Mouse (Mus musculus): ENCODE results near the gene Hacd2. TPM values are rescaled to one million over a fixed set of nuclear protein-coding genes. Genes with fewer than 3 reads are reported as not detected.

Hacd2 gene
- polyA plus RNA-seq (2016; fragmentation: Nextera tagmentation; extraction: Ambion mirVana) = 67.0 and 73.4 TPM in 2 replicates

DNA sequence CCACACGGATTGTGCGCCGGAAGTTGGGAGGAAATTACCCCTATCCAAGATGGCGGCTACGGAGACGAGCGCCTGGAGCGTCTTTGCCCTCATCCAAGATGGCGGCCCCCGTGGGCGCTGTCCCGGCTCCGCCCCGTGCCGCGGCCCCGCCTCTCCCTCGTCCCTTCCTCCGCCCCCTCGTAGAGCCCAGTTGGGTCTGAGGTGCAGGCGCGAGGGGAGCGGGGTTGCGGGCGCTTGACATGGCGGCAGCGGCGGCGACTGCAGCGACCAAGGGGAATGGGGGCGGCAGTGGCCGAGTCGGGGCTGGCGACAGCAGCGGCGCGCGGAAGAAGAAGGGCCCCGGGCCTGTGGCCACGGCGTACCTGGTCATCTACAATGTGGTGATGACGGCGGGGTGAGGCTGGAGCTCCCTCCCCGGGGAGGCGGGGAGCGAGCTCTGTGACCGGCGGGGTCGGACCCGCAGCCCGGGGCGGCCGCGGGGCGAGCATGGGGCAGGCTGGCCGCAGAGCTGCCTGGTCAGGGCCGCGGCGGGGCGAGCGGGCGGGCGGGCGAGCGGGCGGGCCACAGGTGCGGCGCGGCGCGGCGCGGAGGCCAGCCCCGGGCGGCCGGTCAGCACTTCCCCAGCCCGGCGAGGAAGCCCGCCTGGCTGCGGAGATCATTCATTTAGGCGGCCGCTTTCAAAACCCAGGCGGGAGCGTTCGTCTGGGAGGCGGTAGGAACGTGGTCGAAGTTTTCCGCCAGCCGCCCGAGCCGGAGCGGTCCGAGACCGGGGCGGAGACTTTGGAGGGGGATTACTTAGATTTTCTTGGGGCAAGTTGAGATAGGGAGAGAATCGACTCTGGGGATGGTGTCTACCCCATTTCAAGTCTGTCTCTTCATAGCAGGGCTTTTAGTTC, at the start of gene Hacd2:
TSS of gene Hacd2 (plus strand) at position 187 of the 896 bp plus-strand sequence.
- Histone ChIP-seq H3K27me3 (ENCODE audit: low read depth, poor library complexity, severe bottlenecking) (peaks cover 18% of the 10 kb centered on the region), H3K36me3 (peaks cover 25% of the 10 kb centered on the region), H3K9me3 (replicated peaks) (no peaks in the 10 kb centered on the region), H3K4me3 (peak within 1 kb of the TSS; percentile 87), H3K27ac (peak within 1 kb of the TSS; percentile 93), H3K4me1 (no peaks in the 10 kb centered on the region)
- under 1% methylated on average over 97 of the region's 97 CpGs for WGBS
- DNase-seq (ENCODE audit: low spot score) = peak; percentile 97

DNA sequence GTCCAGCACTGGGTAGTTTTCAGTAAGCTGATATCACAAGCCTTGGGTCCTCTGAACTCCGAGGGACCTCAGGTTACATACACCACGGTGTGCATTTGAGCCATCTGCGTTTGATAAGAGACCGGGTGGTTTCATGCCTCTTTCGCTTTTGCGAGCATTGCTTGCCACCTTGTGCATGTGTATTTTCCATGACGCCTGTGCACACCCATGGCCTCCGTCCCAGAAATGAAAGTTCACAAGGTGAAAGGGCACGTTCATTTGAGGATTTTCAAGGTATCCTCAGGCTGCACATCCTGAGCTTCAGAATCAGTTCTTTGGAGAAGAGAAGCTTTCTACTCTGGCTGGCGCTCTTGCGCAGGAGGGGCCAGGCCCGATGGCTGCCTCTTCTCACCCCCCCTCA, 49.8 kb upstream of the Hacd2 start:
- no peaks in the 10 kb centered on the region for H3K27me3 ChIP-seq (ENCODE audit: low read depth, poor library complexity, severe bottlenecking)
- no peaks in the 10 kb centered on the region for H3K9me3 ChIP-seq (replicated peaks)
- peaks cover 6% of the 10 kb centered on the region for H3K4me1 ChIP-seq
- no peaks in the 10 kb centered on the region for H3K36me3 ChIP-seq
- H3K4me3 ChIP-seq = no peak overlapping the region
- no peak for DNase-seq (ENCODE audit: low spot score)
- WGBS = 68% methylated on average over 12 of the region's 12 CpGs
- no peak overlapping the region for H3K27ac ChIP-seq

DNA sequence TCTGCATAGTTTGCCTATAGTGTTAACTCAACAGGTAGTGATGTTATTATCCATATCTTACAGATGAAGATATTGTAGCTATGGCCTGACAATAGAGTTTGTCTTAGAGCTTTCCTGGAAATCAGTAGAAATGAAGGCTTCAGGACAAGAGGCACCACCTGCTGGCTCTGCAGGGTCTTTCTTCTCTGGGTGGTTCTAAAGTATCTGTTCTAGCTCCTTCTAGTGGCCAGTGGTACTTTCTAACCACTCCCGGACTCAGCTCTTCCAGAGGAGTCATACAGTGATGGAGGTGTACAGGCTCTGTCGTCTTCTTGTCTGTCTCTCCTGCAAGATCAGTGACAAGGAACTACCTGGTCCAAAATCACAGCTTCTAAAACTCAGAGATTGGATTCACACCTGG, 46.7 kb upstream of the Hacd2 start:
- DNase-seq (ENCODE audit: low spot score) = no peak
- Histone ChIP-seq H3K27ac (no peak overlapping the region), H3K36me3 (no peaks in the 10 kb centered on the region), H3K9me3 (replicated peaks) (no peaks in the 10 kb centered on the region), H3K4me1 (peaks cover 6% of the 10 kb centered on the region), H3K4me3 (no peak overlapping the region), H3K27me3 (ENCODE audit: low read depth, poor library complexity, severe bottlenecking) (no peaks in the 10 kb centered on the region)
- WGBS = 60% methylated on average over 2 of the region's 2 CpGs

DNA sequence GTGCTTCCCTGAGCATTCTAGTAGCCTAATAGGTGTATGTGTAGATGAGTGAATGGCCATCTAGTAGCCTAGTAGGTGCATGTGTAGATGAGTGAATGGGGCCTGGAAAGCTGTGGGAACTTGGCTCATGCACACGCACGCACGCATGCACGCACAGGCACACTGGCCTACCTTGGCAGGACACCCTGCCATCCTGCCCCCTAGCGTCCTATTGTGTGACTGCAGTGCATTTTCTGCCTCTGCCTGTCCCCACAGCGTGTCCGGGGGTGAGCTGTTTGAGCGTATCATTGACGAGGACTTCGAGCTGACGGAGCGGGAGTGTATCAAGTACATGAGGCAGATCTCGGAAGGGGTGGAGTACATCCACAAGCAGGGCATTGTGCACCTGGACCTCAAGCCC, 45.6 kb upstream of the Hacd2 start:
- Histone ChIP-seq H3K4me3 (no peak overlapping the region), H3K27me3 (ENCODE audit: low read depth, poor library complexity, severe bottlenecking) (no peaks in the 10 kb centered on the region), H3K36me3 (no peaks in the 10 kb centered on the region), H3K4me1 (peaks cover 6% of the 10 kb centered on the region), H3K27ac (no peak overlapping the region), H3K9me3 (replicated peaks) (no peaks in the 10 kb centered on the region)
- DNase-seq (ENCODE audit: low spot score) = no peak
- WGBS = 85% methylated on average over 13 of the region's 13 CpGs

DNA sequence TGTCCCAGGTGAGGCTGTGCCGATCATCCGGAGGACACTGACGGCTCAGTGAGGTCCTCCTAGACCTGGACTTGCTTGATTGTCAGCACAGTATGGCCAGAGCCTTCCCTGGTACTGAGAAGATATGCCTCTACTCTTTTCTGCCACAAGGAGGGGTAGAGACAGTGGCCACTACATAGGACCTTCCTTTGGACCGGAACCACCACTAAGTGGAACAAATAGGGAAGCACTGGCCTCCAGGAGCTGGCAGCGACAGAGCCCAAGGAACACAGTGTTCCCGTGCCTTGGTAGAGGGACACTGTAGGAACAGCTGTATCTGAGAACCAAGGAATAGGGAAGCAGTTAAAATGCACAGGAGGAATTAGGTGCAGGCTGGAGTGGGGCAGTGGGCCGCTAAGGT, 44.2 kb upstream of the Hacd2 start:
- no peaks in the 10 kb centered on the region for H3K27me3 ChIP-seq (ENCODE audit: low read depth, poor library complexity, severe bottlenecking)
- WGBS = 89% methylated on average over 7 of the region's 7 CpGs
- no peaks in the 10 kb centered on the region for H3K36me3 ChIP-seq
- no peak for DNase-seq (ENCODE audit: low spot score)
- no peak overlapping the region for H3K4me3 ChIP-seq
- 0 out of 2 replicates have a peak, but pooled peaks cover 2% of the 10 kb centered on the region for H3K4me1 ChIP-seq
- H3K9me3 ChIP-seq (replicated peaks) = no peaks in the 10 kb centered on the region
- no peak overlapping the region for H3K27ac ChIP-seq

DNA sequence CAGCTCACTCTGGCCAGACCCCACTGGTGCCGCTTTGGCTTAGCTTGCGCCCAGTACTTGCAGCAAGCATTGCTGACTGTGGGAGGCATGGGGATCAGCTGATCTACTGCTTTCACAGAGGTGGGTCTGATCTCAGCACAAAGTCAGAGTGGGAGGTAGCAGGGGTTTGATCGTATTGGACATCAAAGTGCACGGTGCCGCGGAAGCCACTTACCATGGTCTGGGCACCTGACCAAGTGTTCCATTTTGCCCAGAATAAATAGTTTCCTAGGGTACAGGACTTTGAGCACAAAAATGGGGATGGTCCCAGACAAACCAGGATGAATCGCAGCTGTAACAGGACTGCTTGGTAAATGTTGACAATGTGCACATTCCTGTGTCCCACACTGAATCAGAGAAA, 41.2 kb upstream of the Hacd2 start:
- 93% methylated on average over 7 of the region's 7 CpGs for WGBS
- no peak for DNase-seq (ENCODE audit: low spot score)
- Histone ChIP-seq H3K9me3 (replicated peaks) (no peaks in the 10 kb centered on the region), H3K27ac (no peak overlapping the region), H3K4me1 (peaks cover 11% of the 10 kb centered on the region), H3K27me3 (ENCODE audit: low read depth, poor library complexity, severe bottlenecking) (no peaks in the 10 kb centered on the region), H3K36me3 (no peaks in the 10 kb centered on the region), H3K4me3 (no peak overlapping the region)

DNA sequence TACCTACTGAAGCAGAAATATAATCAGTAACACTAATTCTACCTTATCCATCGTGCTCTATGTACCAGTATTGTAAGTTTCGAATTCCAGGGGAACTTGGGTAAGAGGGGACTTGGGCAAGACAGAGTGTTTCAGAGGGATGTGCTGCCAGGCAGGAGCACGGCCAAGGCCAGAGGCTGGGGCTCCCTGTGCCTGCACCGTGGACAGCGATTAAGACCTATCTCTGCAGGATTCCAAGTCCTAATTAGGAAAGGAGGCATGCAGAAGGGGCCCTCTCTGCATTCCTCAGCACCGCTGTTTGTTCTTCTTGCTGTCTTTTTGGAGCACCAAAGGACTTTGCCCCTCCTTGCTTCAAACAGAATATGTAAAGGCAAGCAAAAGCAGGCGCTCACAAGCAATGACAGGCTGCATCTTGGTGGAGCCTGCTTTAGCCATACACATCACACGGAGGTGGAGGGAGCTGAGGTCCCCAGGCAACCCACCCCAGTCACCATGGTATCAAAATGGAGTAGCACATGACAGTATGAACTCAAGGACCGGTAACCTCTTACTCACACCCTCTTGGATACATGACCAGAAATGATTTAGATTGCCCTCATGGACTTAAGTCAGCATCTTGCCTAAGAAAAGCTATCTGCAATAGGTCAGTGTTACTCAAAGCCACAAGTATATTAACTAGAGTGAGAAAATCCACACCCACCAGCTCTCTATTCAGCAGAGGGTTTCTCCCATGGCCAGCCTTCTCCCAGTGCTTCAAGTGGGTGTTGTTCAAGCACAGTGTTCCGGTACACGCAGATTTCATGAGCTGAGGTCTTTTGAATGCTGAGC, 37.8 kb upstream of the Hacd2 start:
- H3K36me3 ChIP-seq = no peaks in the 10 kb centered on the region

DNA sequence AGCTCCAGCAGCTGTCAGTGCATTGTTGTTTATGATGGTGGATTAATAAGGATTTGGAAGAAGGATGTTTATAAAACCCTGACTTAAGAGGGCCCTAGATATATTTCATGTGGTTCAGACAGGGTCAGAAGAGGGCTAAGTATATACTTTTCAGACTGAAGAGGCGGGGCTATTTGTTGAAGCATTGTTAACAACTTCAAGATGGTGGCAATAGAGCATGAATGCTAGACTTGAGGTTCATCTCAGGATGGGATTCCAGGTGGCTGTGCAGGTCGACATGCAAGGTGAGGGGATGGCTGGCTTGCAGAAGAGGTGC, 37.2 kb upstream of the Hacd2 start:
- 83% methylated on average over 2 of the region's 2 CpGs for WGBS
- no peak for DNase-seq (ENCODE audit: low spot score)
- no peaks in the 10 kb centered on the region for H3K36me3 ChIP-seq
- no peak overlapping the region for H3K27ac ChIP-seq
- no peaks in the 10 kb centered on the region for H3K27me3 ChIP-seq (ENCODE audit: low read depth, poor library complexity, severe bottlenecking)
- H3K9me3 ChIP-seq (replicated peaks) = no peaks in the 10 kb centered on the region
- H3K4me3 ChIP-seq = no peak overlapping the region
- peaks cover 17% of the 10 kb centered on the region for H3K4me1 ChIP-seq

More for the DNA sequence above, 37.8 kb upstream of the Hacd2 start:
- H3K9me3 ChIP-seq (replicated peaks) = no peaks in the 10 kb centered on the region
- H3K4me1 ChIP-seq = peaks cover 17% of the 10 kb centered on the region
- WGBS = 59% methylated on average over 11 of the region's 11 CpGs
- no peak overlapping the region for H3K4me3 ChIP-seq
- DNase-seq (ENCODE audit: low spot score) = no peak
- H3K27me3 ChIP-seq (ENCODE audit: low read depth, poor library complexity, severe bottlenecking) = no peaks in the 10 kb centered on the region
- H3K27ac ChIP-seq = no peak overlapping the region

DNA sequence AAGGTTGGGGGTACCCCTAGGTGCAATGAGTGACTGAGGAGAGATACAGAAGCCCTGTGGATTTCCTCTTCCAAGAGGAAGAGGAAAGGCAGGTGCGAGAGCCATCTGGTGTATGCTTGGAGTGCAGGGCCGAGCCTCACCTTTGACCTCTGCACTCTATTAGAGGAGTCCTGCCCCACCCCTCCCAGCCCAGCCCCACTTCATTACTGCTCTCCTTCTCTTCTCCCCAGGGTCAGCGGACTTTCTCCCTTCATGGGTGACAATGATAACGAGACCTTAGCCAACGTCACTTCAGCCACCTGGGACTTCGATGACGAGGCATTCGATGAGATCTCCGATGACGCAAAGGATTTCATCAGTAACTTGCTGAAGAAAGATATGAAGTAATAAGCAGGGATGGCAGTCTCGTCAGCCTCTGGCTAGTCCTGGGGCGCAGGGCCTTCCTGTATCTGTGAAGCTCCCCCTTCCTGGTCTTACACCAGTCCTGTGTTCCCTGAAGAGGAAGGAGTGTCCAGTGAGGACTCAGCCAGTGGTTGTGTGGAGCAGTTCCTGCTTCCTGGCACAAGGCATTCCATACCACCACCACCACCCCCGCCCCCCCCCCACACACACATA, 35.9 kb upstream of the Hacd2 start:
- Histone ChIP-seq H3K27me3 (ENCODE audit: low read depth, poor library complexity, severe bottlenecking) (0 out of 2 replicates have a peak, but pooled peaks cover 2% of the 10 kb centered on the region), H3K9me3 (replicated peaks) (no peaks in the 10 kb centered on the region), H3K4me1 (peaks cover 17% of the 10 kb centered on the region), H3K27ac (no peak overlapping the region), H3K36me3 (no peaks in the 10 kb centered on the region), H3K4me3 (no peak overlapping the region)
- no peak for DNase-seq (ENCODE audit: low spot score)
- WGBS = 82% methylated on average over 13 of the region's 13 CpGs

DNA sequence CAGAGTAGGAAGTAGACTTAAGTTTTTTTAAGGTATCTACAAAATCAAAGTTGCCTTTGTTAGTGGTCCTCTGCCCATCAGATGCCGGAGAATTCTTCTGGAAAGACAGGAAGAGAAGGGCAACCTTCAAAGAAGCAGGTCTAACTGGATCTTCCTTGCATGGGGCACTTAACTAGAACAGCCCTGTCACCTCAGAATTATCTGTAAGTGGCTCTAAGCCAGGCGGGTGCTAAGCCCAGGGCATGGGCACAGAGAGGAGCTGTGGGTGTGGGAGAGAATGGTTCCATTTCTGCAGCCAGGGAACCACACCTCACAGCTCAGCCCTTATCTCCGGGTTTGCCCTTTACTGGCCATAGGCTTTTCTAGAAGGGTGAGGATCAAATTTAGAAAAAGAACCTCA, 30.9 kb upstream of the Hacd2 start:
- Histone ChIP-seq H3K36me3 (no peaks in the 10 kb centered on the region), H3K27me3 (ENCODE audit: low read depth, poor library complexity, severe bottlenecking) (0 out of 2 replicates have a peak, but pooled peaks cover 2% of the 10 kb centered on the region), H3K27ac (no peak overlapping the region), H3K9me3 (replicated peaks) (no peaks in the 10 kb centered on the region), H3K4me1 (peaks cover 2% of the 10 kb centered on the region; the same call in 1 of the 2 replicates), H3K4me3 (no peak overlapping the region)
- DNase-seq (ENCODE audit: low spot score) = no peak
- 82% methylated on average over 3 of the region's 3 CpGs for WGBS

DNA sequence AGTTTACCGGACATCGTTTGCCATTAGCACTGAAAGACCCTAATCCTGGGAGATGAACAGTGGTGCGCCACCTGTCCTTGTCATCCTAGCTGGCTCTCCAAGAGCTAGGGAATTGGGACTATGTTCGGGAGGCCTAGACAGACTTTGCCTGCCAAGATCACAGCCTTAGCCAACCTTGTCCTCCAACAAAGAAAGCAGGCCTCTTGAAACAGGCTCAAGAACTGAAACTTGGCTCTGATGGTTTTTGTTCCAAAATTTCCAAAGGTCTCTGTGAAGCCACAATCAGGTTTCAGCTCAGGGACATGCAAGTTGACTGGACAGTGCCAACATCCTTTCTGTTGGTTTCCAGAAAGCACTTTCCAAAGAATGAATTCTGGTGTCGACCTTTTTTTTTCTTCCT, 29.4 kb upstream of the Hacd2 start:
- Histone ChIP-seq H3K9me3 (replicated peaks) (no peaks in the 10 kb centered on the region), H3K4me3 (no peak overlapping the region)
- 93% methylated on average over 5 of the region's 5 CpGs for WGBS

DNA sequence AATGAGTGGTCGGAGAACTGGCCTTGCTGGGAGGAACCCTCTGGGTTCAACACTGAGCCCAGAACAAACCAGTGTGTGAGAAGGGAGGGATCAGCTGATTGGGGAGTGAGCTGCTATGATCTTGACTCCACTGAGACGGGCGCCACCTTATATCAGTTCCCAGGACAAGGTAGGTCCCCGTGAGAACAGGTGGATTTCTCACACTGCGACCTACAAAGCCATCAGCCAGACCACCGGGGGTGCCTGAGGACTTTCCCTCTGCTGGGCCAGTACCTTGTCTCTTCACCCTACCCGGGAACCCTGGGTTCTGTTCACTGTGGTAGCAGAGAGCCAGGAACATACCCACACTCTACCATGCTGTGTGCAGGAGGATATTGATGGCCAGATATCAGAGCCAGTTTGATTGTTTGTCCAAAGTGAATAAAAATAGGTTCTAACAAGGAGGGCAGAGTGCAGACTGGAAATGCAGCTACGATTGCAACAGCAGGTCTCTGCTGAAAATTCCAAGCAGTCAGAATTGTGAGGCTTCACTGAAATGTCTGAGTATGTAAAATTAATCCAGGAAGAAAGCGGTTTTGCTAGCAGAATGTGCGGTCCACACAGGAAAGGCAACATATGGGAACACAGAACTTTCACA, 28.4 kb upstream of the Hacd2 start:
- Histone ChIP-seq H3K9me3 (replicated peaks) (no peaks in the 10 kb centered on the region), H3K27ac (no peak overlapping the region), H3K27me3 (ENCODE audit: low read depth, poor library complexity, severe bottlenecking) (0 out of 2 replicates have a peak, but pooled peaks cover 2% of the 10 kb centered on the region), H3K4me3 (no peak overlapping the region), H3K4me1 (peaks cover 11% of the 10 kb centered on the region; the same call in 1 of the 2 replicates), H3K36me3 (no peaks in the 10 kb centered on the region)
- 91% methylated on average over 10 of the region's 10 CpGs for WGBS
- no peak for DNase-seq (ENCODE audit: low spot score)

More for the DNA sequence above, 29.4 kb upstream of the Hacd2 start:
- H3K4me1 ChIP-seq = peaks cover 11% of the 10 kb centered on the region; the same call in 1 of the 2 replicates
- DNase-seq (ENCODE audit: low spot score) = no peak
- no peak overlapping the region for H3K27ac ChIP-seq
- H3K36me3 ChIP-seq = no peaks in the 10 kb centered on the region
- H3K27me3 ChIP-seq (ENCODE audit: low read depth, poor library complexity, severe bottlenecking) = 0 out of 2 replicates have a peak, but pooled peaks cover 2% of the 10 kb centered on the region

Data from limb, embryonic 10.5 days (tissue).